Mouse (Mus musculus) T-helper 1 cell (primary cell): ENCODE results near the gene Sned1.
"Not testable (repeated sequence)": the region's sequence is repeated elsewhere in the genome, so short reads cannot be mapped to it uniquely, and the experiment has no call there.

Experiments
- in situ Hi-C: fragments of 300-600 bp; cut with MboI, MseI; formaldehyde crosslinking; loops from one replicate; pipeline ENCODE4 v1.15.1; 2025; ENCODE audit warnings: high pct_unique_total_duplicates

Gene Sned1

GRCm38 (mm10) chr1:93229221-93229620 lies 6.4 kb upstream of the Sned1 start:
- in situ Hi-C loops = no loop called here

GRCm38 (mm10) chr1:93229626-93230025 lies 6.0 kb upstream of the Sned1 start:
- in situ Hi-C loops = no loop called here

GRCm38 (mm10) chr1:93236545-93236924 lies 894 bp downstream of the Sned1 start:
- in situ Hi-C loops = no loop called here

- in situ Hi-C loops = no loop called here
Measured at GRCm38 (mm10) chr1:93237676-93238075, 2.0 kb downstream of the Sned1 start.

GRCm38 (mm10) chr1:93238201-93238600 lies 2.6 kb downstream of the Sned1 start:
- in situ Hi-C loops = no loop called here

- in situ Hi-C loops = no loop called here
Measured at GRCm38 (mm10) chr1:93245936-93246335, 10.3 kb downstream of the Sned1 start.

- in situ Hi-C loops = no loop called here
Measured at GRCm38 (mm10) chr1:93252586-93252985, 16.9 kb downstream of the Sned1 start.

GRCm38 (mm10) chr1:93255761-93256160 lies 20.1 kb downstream of the Sned1 start:
- in situ Hi-C loops = no loop called here

GRCm38 (mm10) chr1:93257560-93257959 lies 21.9 kb downstream of the Sned1 start:
- in situ Hi-C loops = no loop called here

GRCm38 (mm10) chr1:93267207-93267606 lies 31.6 kb downstream of the Sned1 start:
- in situ Hi-C loops = no loop called here

- in situ Hi-C loops = no loop called here
Measured at GRCm38 (mm10) chr1:93268246-93268645, 32.6 kb downstream of the Sned1 start.

- in situ Hi-C loops = no loop called here
Measured at GRCm38 (mm10) chr1:93270516-93271240, 35.0 kb downstream of the Sned1 start.

- in situ Hi-C loops = no loop called here
Measured at GRCm38 (mm10) chr1:93271751-93272150, 36.1 kb downstream of the Sned1 start.

GRCm38 (mm10) chr1:93272409-93272821 lies 36.8 kb downstream of the Sned1 start:
- in situ Hi-C loops = no loop called here

- in situ Hi-C loops = no loop called here
Measured at GRCm38 (mm10) chr1:93275561-93275960, 39.9 kb downstream of the Sned1 start.

GRCm38 (mm10) chr1:93277041-93277440 lies 41.4 kb downstream of the Sned1 start:
- in situ Hi-C loops = no loop called here

GRCm38 (mm10) chr1:93289678-93290214 lies 54.1 kb downstream of the Sned1 start:
- in situ Hi-C loops = no loop called here

GRCm38 (mm10) chr1:93290956-93291355 lies 55.3 kb downstream of the Sned1 start:
- in situ Hi-C loops = no loop called here

- in situ Hi-C loops = no loop called here
Measured at GRCm38 (mm10) chr1:93291591-93291990, 56.0 kb downstream of the Sned1 start.

- in situ Hi-C loops = no loop called here
Measured at GRCm38 (mm10) chr1:93292006-93292405, 56.4 kb downstream of the Sned1 start.

GRCm38 (mm10) chr1:93294491-93294890 lies 58.9 kb downstream of the Sned1 start:
- in situ Hi-C loops = not testable (repeated sequence)

- in situ Hi-C loops = no loop called here
Measured at GRCm38 (mm10) chr1:93299791-93300190, 64.2 kb downstream of the Sned1 start.

- in situ Hi-C loops = no loop called here
Measured at GRCm38 (mm10) chr1:93300578-93300977, 64.9 kb downstream of the Sned1 start.
